Mouse (Mus musculus) heart, adult 2 months (tissue): ENCODE measurements around the gene Teddm2.

Source experiments
- CTCF ChIP-seq: fragments of 200-600 bp; IDR thresholded peaks from 2 replicates; pipeline ENCODE4 v1.8.1; 2022; ENCODE audit warnings: antibody characterized with exemption, mild to moderate bottlenecking, moderate library complexity
- EP300 ChIP-seq: fragments of 200-500 bp; IDR thresholded peaks from 2 replicates; pipeline ENCODE4 v1.6.1; 2011; ENCODE audit warnings: low read depth, low read length, control low read depth; ENCODE audit not compliant: insufficient read depth
- POLR2A ChIP-seq: fragments of 200-500 bp; IDR thresholded peaks from 2 replicates; pipeline ENCODE4 v1.6.1; 2011; ENCODE audit warnings: mild to moderate bottlenecking, low read depth, low read length, control low read depth; ENCODE audit not compliant: insufficient read depth

DNA sequence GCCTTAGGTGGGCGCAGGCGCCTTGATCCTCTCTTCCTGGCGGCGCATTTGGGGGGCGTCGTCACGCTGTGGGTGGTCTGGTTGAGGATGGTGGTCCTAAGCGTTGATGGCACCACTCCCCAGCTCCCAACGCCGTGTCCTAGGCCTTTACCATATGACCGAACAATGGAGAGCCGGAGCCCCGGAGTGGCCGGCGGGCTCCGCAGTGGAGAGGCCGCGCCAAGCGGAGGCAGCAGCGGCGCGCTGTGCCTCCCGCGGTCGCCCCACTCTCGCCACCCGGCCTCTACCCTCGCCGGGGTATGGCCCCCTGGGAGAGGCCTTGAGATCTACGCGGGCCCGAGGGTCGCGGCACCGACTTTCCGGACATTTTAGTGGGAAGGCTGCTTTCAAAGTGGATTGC lies 353 bp upstream of the Teddm2 start:
- TF ChIP-seq POLR2A: no peak
- no peak for TF ChIP-seq CTCF
- TF ChIP-seq EP300: no peak
